Mouse (Mus musculus) E14TG2a.4 (cell line): ENCODE results near the gene Cd109.

Experiments used
- H3K27me3 ChIP-seq: 2 replicates; pipeline ENCODE4 v1.6.1; 2014; ENCODE audit warnings: low read length, control low read depth; ENCODE audit not compliant: insufficient read depth
- H3K36me3 ChIP-seq: 2 replicates; pipeline ENCODE4 v1.6.1; 2014; ENCODE audit warnings: low read length, control low read depth; ENCODE audit not compliant: insufficient read depth
- H3K4me1 ChIP-seq: replicated peaks from 2 replicates; pipeline ENCODE4 v1.6.1; 2014; ENCODE audit warnings: low read depth, low read length, control low read depth
- H3K4me3 ChIP-seq: replicated peaks from 2 replicates; pipeline ENCODE4 v1.5.1; 2014; ENCODE audit warnings: mild to moderate bottlenecking, low read length
- H3K9me3 ChIP-seq: 2 replicates; pipeline ENCODE4 v1.6.1; 2014; ENCODE audit warnings: low read length, control low read depth
- CTCF ChIP-seq: conservative IDR thresholded peaks from 2 replicates; pipeline ENCODE4 v1.5.1; 2014; ENCODE audit warnings: low read length
- NANOG ChIP-seq: IDR thresholded peaks from 2 replicates; pipeline ENCODE4 v1.6.1; 2014; ENCODE audit warnings: borderline replicate concordance, low read length, mixed read lengths
- POU5F1 ChIP-seq: IDR thresholded peaks from 2 replicates; pipeline ENCODE4 v1.6.1; 2014; ENCODE audit warnings: low read length, borderline replicate concordance

Cd109 gene

GRCm38 (mm10) chr9:78623301-78623747, 8.0 kb downstream of the Cd109 start:
- Histone ChIP-seq H3K4me3 (no peak overlapping the region), H3K36me3 (no peaks in the 10 kb centered on the region), H3K27me3 (peaks cover 4% of the 10 kb centered on the region), H3K9me3 (no peaks in the 10 kb centered on the region), H3K4me1 (peaks cover 18% of the 10 kb centered on the region; the same call in 1 of the 2 replicates)
- TF ChIP-seq CTCF (no peak), POU5F1 (no peak), NANOG (no peak)

GRCm38 (mm10) chr9:78629991-78630390, 14.6 kb downstream of the Cd109 start:
- Histone ChIP-seq H3K4me3 (no peak overlapping the region), H3K36me3 (no peaks in the 10 kb centered on the region), H3K27me3 (no peaks in the 10 kb centered on the region), H3K4me1 (peaks cover 4% of the 10 kb centered on the region), H3K9me3 (no peaks in the 10 kb centered on the region)
- TF ChIP-seq NANOG, result no peak
- no peak for TF ChIP-seq CTCF
- no peak for TF ChIP-seq POU5F1

GRCm38 (mm10) chr9:78631755-78632434, 16.5 kb downstream of the Cd109 start:
- Histone ChIP-seq H3K36me3 (no peaks in the 10 kb centered on the region), H3K4me1 (peaks cover 4% of the 10 kb centered on the region), H3K9me3 (no peaks in the 10 kb centered on the region), H3K4me3 (no peak overlapping the region), H3K27me3 (no peaks in the 10 kb centered on the region)
- TF ChIP-seq NANOG, result no peak

GRCm38 (mm10) chr9:78633976-78634375, 18.6 kb downstream of the Cd109 start:
- Histone ChIP-seq H3K27me3 (no peaks in the 10 kb centered on the region), H3K9me3 (no peaks in the 10 kb centered on the region), H3K36me3 (no peaks in the 10 kb centered on the region), H3K4me3 (no peak overlapping the region), H3K4me1 (peaks cover under 1% of the 10 kb centered on the region; the same call in 1 of the 2 replicates)
- TF ChIP-seq NANOG, result no peak
- no peak for TF ChIP-seq POU5F1
- no peak for TF ChIP-seq CTCF

- H3K27me3 ChIP-seq, result no peaks in the 10 kb centered on the region
- H3K4me3 ChIP-seq, result no peak overlapping the region
- no peaks in the 10 kb centered on the region for H3K36me3 ChIP-seq
- H3K4me1 ChIP-seq, result peaks cover 4% of the 10 kb centered on the region; the same call in 1 of the 2 replicates
- H3K9me3 ChIP-seq, result no peaks in the 10 kb centered on the region
- no peak for TF ChIP-seq POU5F1
- TF ChIP-seq NANOG, result no peak
- no peak for TF ChIP-seq CTCF
Measured at GRCm38 (mm10) chr9:78641386-78641785, 26.0 kb downstream of the Cd109 start.

- Histone ChIP-seq H3K4me3 (no peak overlapping the region), H3K27me3 (no peaks in the 10 kb centered on the region), H3K4me1 (0 out of 2 replicates have a peak, but pooled peaks cover under 1% of the 10 kb centered on the region), H3K36me3 (no peaks in the 10 kb centered on the region), H3K9me3 (no peaks in the 10 kb centered on the region)
- TF ChIP-seq CTCF (peak; percentile 58), NANOG (no peak)
Measured at GRCm38 (mm10) chr9:78646008-78646777, 30.8 kb downstream of the Cd109 start.

GRCm38 (mm10) chr9:78648641-78649040, 33.3 kb downstream of the Cd109 start:
- H3K4me1 ChIP-seq, result no peaks in the 10 kb centered on the region

GRCm38 (mm10) chr9:78649398-78649797, 34.1 kb downstream of the Cd109 start:
- H3K27me3 ChIP-seq, result no peaks in the 10 kb centered on the region
- no peak overlapping the region for H3K4me3 ChIP-seq
- no peak for TF ChIP-seq NANOG
- no peak for TF ChIP-seq POU5F1
- TF ChIP-seq CTCF, result no peak
- no peaks in the 10 kb centered on the region for H3K4me1 ChIP-seq
- no peaks in the 10 kb centered on the region for H3K36me3 ChIP-seq
- no peaks in the 10 kb centered on the region for H3K9me3 ChIP-seq

More at GRCm38 (mm10) chr9:78648641-78649040, 33.3 kb downstream of the Cd109 start:
- no peaks in the 10 kb centered on the region for H3K9me3 ChIP-seq
- H3K4me3 ChIP-seq, result no peak overlapping the region
- TF ChIP-seq NANOG, result no peak
- TF ChIP-seq CTCF, result no peak
- no peak for TF ChIP-seq POU5F1
- H3K27me3 ChIP-seq, result no peaks in the 10 kb centered on the region
- H3K36me3 ChIP-seq, result no peaks in the 10 kb centered on the region

GRCm38 (mm10) chr9:78657564-78657963, 42.2 kb downstream of the Cd109 start:
- no peaks in the 10 kb centered on the region for H3K27me3 ChIP-seq
- no peaks in the 10 kb centered on the region for H3K9me3 ChIP-seq
- H3K4me3 ChIP-seq, result no peak overlapping the region
- H3K4me1 ChIP-seq, result no peaks in the 10 kb centered on the region
- no peaks in the 10 kb centered on the region for H3K36me3 ChIP-seq
- TF ChIP-seq POU5F1 (no peak), CTCF (no peak), NANOG (no peak)
